Comparison of ENCODE assay signal across 13 mouse cellular contexts in the genomic region with DNA sequence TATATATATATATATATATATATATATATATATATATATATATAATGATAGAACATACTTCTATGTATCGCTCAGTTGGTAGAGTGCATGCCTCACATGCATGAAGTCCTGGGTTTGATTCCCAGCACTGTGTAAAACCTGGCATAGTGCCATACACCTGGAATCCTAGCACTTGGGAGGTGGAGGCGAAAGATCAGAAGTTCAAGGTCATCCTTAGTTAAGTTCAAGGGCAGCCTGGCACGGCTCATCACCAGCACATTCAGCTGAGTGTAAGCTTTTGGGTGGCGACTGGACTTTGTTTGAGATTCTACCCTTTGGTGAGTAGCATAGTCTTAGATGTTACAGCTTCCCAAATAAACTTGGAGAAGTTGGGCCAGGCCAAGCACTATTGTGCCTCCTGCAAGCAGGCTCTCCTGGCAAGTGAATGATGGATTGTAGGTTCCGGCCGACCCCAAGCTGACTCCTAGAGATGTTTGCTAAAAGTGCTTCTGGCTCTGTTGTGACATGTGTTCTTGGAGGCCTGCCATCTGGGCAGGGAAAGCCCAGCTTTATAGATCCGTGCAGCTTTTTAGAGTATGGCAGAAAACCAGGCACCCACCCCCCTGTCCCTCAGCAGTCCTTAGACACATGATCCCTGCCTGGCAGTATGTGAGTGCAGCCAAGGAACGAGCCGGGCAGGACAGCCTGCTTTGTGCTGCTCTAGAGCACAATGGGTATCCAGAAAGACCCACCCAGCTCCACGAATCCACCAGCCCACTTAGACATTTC. TPM values are rescaled to one million over a fixed set of nuclear protein-coding genes. Genes with fewer than 3 reads are reported as not detected.
DNase-seq lines count a peak whose midpoint lies in the region; ATAC-seq and TF ChIP-seq lines count a peak whose summit lies in the region.
"Had no signal": no experiment of that assay in that cellular context is flagged by ENCODE, and none has a peak within 500 bp of the region (broad histone marks: within the 10 kb centered on the region; RNA-seq: fewer than 3 reads in every experiment).

No protein-coding gene starts in this region.

- whole genome bisulfite sequencing in kidney, postnatal 0 days = 46% methylated on average over 10 of the region's 10 CpGs
- 23% methylated on average over 10 of the region's 10 CpGs for WGBS in lung, embryonic 14.5 days

- H3K36me3 ChIP-seq in kidney, postnatal 0 days (ENCODE audit: insufficient read depth, low read length) = no peaks in the 10 kb centered on the region
- no peaks in the 10 kb centered on the region for H3K36me3 ChIP-seq in lung, embryonic 14.5 days (ENCODE audit: insufficient read depth)
- H3K36me3 ChIP-seq: G1E; neural tube, embryonic 12.5 days had no signal

- no peak overlapping the region for H3K4me3 ChIP-seq in kidney, postnatal 0 days (replicated peaks; ENCODE audit: low read depth, low read length)
- no peak overlapping the region for H3K4me3 ChIP-seq in lung, embryonic 14.5 days (ENCODE audit: low read depth, low read length)
- H3K4me3 ChIP-seq: neural tube, embryonic 12.5 days had no signal

- H3K4me1 ChIP-seq in kidney, postnatal 0 days (replicated peaks; ENCODE audit: insufficient read depth, low read length) = peaks cover 8% of the 10 kb centered on the region; the same call in 1 of the 2 replicates
- no peaks in the 10 kb centered on the region for H3K4me1 ChIP-seq in lung, embryonic 14.5 days (ENCODE audit: insufficient read depth)

- H3K9me3 ChIP-seq in kidney, postnatal 0 days (replicated peaks; ENCODE audit: low read length) = no peaks in the 10 kb centered on the region
- H3K9me3 ChIP-seq in lung, embryonic 14.5 days (ENCODE audit: low read depth, low read length) = no peaks in the 10 kb centered on the region

- DNase-seq in kidney, postnatal 0 days (ENCODE audit: low spot score) = peak; percentile 16
- DNase-seq in kidney, adult 9 months = no peak
- peak; percentile 19 for DNase-seq in 3T3-L1 (ENCODE audit: low read depth, low spot score)
- peak; percentile 70 for DNase-seq in ES-CJ7 (ENCODE audit: low read depth, low spot score)
- peak; percentile 81 for DNase-seq in lung, embryonic 14.5 days
- DNase-seq in yolk sac, embryonic 10.5 days (ENCODE audit: low spot score) = no peak
- DNase-seq: adrenal gland, postnatal 25 days; heart, postnatal 14 days; right cerebral cortex, postnatal 25 days had no signal

- no peak for ATAC-seq in kidney, postnatal 0 days (replicated peaks; ENCODE audit: low FRiP score, low read depth)
- peak; percentile 84 for ATAC-seq in lung, embryonic 14.5 days (ENCODE audit: insufficient read depth)
- ATAC-seq in erythroblast, adult 5-6 weeks (replicated peaks; ENCODE audit: low FRiP score, poor library complexity, severe bottlenecking) = no peak

- no peak overlapping the region for H3K27ac ChIP-seq in kidney, postnatal 0 days
- H3K27ac ChIP-seq in lung, embryonic 14.5 days (ENCODE audit: low read depth) = no peak overlapping the region
- H3K27ac ChIP-seq: neural tube, embryonic 12.5 days had no signal

- no peak for TF ChIP-seq CTCF in kidney, postnatal 0 days (IDR thresholded peaks at IDR 0.05; ENCODE audit: low read depth)
- no peak for TF ChIP-seq CTCF in lung, embryonic 14.5 days (IDR thresholded peaks at IDR 0.05; ENCODE audit: low read depth)

- H3K4me2 ChIP-seq in kidney, postnatal 0 days (ENCODE audit: low read length) = no peak overlapping the region
- H3K4me2 ChIP-seq in lung, embryonic 14.5 days = peak overlapping the region; percentile 10; the same call in 1 of the 2 replicates
- H3K4me2 ChIP-seq: neural tube, embryonic 12.5 days had no signal

- H3K27me3 ChIP-seq in kidney, postnatal 0 days (ENCODE audit: insufficient read depth, low read length) = peaks cover 34% of the 10 kb centered on the region
- H3K27me3 ChIP-seq in lung, embryonic 14.5 days (ENCODE audit: insufficient read depth, low read length) = peaks cover 41% of the 10 kb centered on the region

- H3K9ac ChIP-seq in kidney, postnatal 0 days (ENCODE audit: low read depth, low read length) = no peak overlapping the region
- no peak overlapping the region for H3K9ac ChIP-seq in lung, embryonic 14.5 days
- H3K9ac ChIP-seq: neural tube, embryonic 12.5 days had no signal

RNA-seq across cellular contexts. Expression of a gene that starts 2.2 kb away (rescaled TPM):
- 2.5 and 2.6 TPM in 2 replicates for polyA plus RNA-seq in kidney, postnatal 0 days (2015; fragmentation: Nextera tagmentation; extraction: Ambion mirVana)
- polyA plus RNA-seq in lung, embryonic 14.5 days (2014; fragmentation: Nextera tagmentation; extraction: Ambion mirVana) = 1.1 and 1.6 TPM in 2 replicates
- total RNA-seq in erythroblast, adult 5-6 weeks (2015; ENCODE audit: low replicate concordance) = 0.21 TPM in 1 of 2 replicates, not detected in the other
- 0.28 TPM in 1 of 2 replicates, not detected in the other for total RNA-seq in erythroblast, adult 5-6 weeks (2017; ENCODE audit: low replicate concordance)
- total RNA-seq: granulocyte monocyte progenitor cell, adult 5-6 weeks had no signal

RNA-seq across cellular contexts. Expression of a gene that starts 42.1 kb away (rescaled TPM):
- 13.9 and 14.5 TPM in 2 replicates for polyA plus RNA-seq in kidney, postnatal 0 days (2015; fragmentation: Nextera tagmentation; extraction: Ambion mirVana)
- polyA plus RNA-seq in lung, embryonic 14.5 days (2014; fragmentation: Nextera tagmentation; extraction: Ambion mirVana) = 24.0 and 24.6 TPM in 2 replicates
- total RNA-seq in erythroblast, adult 5-6 weeks (2015; ENCODE audit: low replicate concordance) = 2.9 and 4.8 TPM in 2 replicates
- total RNA-seq in erythroblast, adult 5-6 weeks (2017; ENCODE audit: low replicate concordance) = 4.9 and 10.8 TPM in 2 replicates

Comparison
In these comparisons a context has a peak if more than half of its experiments do, and no peak if none do; other contexts are left out.
1. DNase-seq: peak in kidney, postnatal 0 days (single experiment), 3T3-L1 (single experiment), ES-CJ7 (single experiment) and lung, embryonic 14.5 days (single experiment); none in kidney, adult 9 months (single experiment) and yolk sac, embryonic 10.5 days (single experiment).